Mouse (Mus musculus): ENCODE measurements around the gene Acnat2.

DNA sequence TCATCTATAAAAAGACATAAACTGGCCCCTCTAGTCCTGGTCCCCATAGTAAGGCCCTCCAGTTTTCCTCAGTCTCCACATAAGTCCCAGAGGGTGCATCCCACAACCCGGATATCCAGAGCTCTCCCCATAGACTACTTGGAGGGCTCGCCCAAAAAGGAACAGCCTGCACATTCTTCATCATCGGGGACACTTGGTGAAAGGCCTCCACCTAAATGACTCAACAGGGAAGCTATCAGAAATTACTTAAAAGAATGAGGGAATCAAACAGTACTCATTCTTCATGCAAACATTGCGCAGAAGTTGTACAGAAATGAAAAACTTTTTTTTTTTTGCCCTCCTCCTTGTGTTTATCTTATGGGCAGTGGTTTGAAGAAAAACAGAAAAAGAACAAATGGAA, 57.5 kb downstream of the Acnat2 start:
- TF ChIP-seq ZC3H11A (IDR thresholded peaks at IDR 0.05; ENCODE audit: borderline replicate concordance, low read depth, low read length) (no peak), ZNF384 (IDR thresholded peaks at IDR 0.05; ENCODE audit: low read depth, low read length) (no peak)

All from ES-E14 (cell line).